Mouse (Mus musculus) inflammation-experienced regulatory T-cells, adult 6 months (primary cell): Measurements from ENCODE around the gene Zkscan8. TPM values are rescaled to one million over a fixed set of nuclear protein-coding genes. Genes with fewer than 3 reads are reported as not detected.

Source experiments
- polyA plus RNA-seq, 3 experiments: library from polyadenylated mRNA; unstranded; fragments of 100-300 nt; shearing (Covaris generic); gene quantifications; one replicate each; pipeline ENCODE4 v1.2.1; 2017

Zkscan8 gene
- polyA plus RNA-seq, 3 experiments from 2014 or later, result 5.8 to 8.7 (median 5.9) TPM

Other genes starting within 250 kb of the Zkscan8 start
- gene Gpx5, start 238.4 kb downstream of the Zkscan8 start, polyA plus RNA-seq, result not detected
- gene Gpx6, start 219.0 kb downstream of the Zkscan8 start, polyA plus RNA-seq, result not detected
- gene Olfr1367, start 184.2 kb downstream of the Zkscan8 start, polyA plus RNA-seq, result not detected
- 1 to 10 TPM; 3.9 to 9.2 (median 8.1) TPM for gene Zscan12, start 168.3 kb downstream of the Zkscan8 start, polyA plus RNA-seq
- 10 to 100 TPM; 23.7 to 42.0 (median 33.0) TPM for gene Zkscan3, start 128.4 kb downstream of the Zkscan8 start, polyA plus RNA-seq
- gene Pgbd1, start 90.1 kb downstream of the Zkscan8 start, polyA plus RNA-seq, result 1 to 10 TPM in 2 of 3 experiments, under 1 TPM in 1; 0.68 to 1.7 (median 1.6) TPM
- gene Zscan26, start 77.4 kb downstream of the Zkscan8 start, polyA plus RNA-seq, result 10 to 100 TPM; 42.6 to 84.1 (median 72.6) TPM
- under 1 TPM in 1 of 3 experiments, not detected in 2; 0.62 TPM for gene Nkapl, start 62.6 kb downstream of the Zkscan8 start, polyA plus RNA-seq
- not detected for gene Zkscan4, start 52.2 kb downstream of the Zkscan8 start, polyA plus RNA-seq
- not detected for gene Gm10065, start 51.7 kb downstream of the Zkscan8 start, polyA plus RNA-seq
- under 1 TPM in 1 of 3 experiments, not detected in 2; 0.17 TPM for gene AK157302, start 35.9 kb downstream of the Zkscan8 start, polyA plus RNA-seq
- gene Gm11273, start 29.7 kb downstream of the Zkscan8 start, polyA plus RNA-seq, result 10 to 100 TPM in 2 of 3 experiments, 1 to 10 TPM in 1; 5.4 to 41.4 (median 31.6) TPM
- not detected for gene Olfr1366, start 11.7 kb upstream of the Zkscan8 start, polyA plus RNA-seq
- under 1 TPM in 2 of 3 experiments, not detected in 1; 0.11 to 0.19 TPM for gene Olfr1535, start 28.8 kb upstream of the Zkscan8 start, polyA plus RNA-seq
- not detected for gene Olfr1364, start 50.6 kb upstream of the Zkscan8 start, polyA plus RNA-seq
- gene Olfr1362, start 82.9 kb upstream of the Zkscan8 start, polyA plus RNA-seq, result not detected
- not detected for gene Olfr11, start 111.4 kb upstream of the Zkscan8 start, polyA plus RNA-seq
- gene Olfr1361, start 132.3 kb upstream of the Zkscan8 start, polyA plus RNA-seq, result not detected
- gene Olfr1360, start 146.3 kb upstream of the Zkscan8 start, polyA plus RNA-seq, result not detected
- not detected for gene Olfr1359, start 167.0 kb upstream of the Zkscan8 start, polyA plus RNA-seq
- gene Hist1h2bl, start 185.0 kb upstream of the Zkscan8 start, polyA plus RNA-seq, result not detected
- 10 to 100 TPM in 1 of 3 experiments, not detected in 2; 25.0 TPM for gene Hist1h2ai, start 185.3 kb upstream of the Zkscan8 start, polyA plus RNA-seq
- gene Hist1h3h, start 186.5 kb upstream of the Zkscan8 start, polyA plus RNA-seq, result 1 to 10 TPM in 1 of 3 experiments, not detected in 2; 4.9 TPM
- gene Hist1h2bm, start 190.9 kb upstream of the Zkscan8 start, polyA plus RNA-seq, result 1 to 10 TPM in 2 of 3 experiments, not detected in 1; 1.6 to 4.7 TPM
- not detected for gene Hist1h4j, start 203.9 kb upstream of the Zkscan8 start, polyA plus RNA-seq
- 10 to 100 TPM in 1 of 3 experiments, 1 to 10 TPM in 2; 1.5 to 15.3 (median 8.0) TPM for gene Hist1h4k, start 219.4 kb upstream of the Zkscan8 start, polyA plus RNA-seq
- gene Hist1h2ak, start 222.7 kb upstream of the Zkscan8 start, polyA plus RNA-seq, result 1 to 10 TPM in 1 of 3 experiments, not detected in 2; 6.2 TPM
- 1 to 10 TPM in 2 of 3 experiments, not detected in 1; 1.8 to 3.0 TPM for gene Hist1h2bn, start 223.0 kb upstream of the Zkscan8 start, polyA plus RNA-seq
- 10 to 100 TPM in 1 of 3 experiments, 1 to 10 TPM in 2; 3.0 to 89.4 (median 8.5) TPM for gene Hist1h1b, start 249.5 kb upstream of the Zkscan8 start, polyA plus RNA-seq